Mouse (Mus musculus): Measurements from ENCODE around the gene Smarcb1. TPM values are rescaled to one million over a fixed set of nuclear protein-coding genes. Genes with fewer than 3 reads are reported as not detected.

Gene Smarcb1
- polyA plus RNA-seq, 1 experiment, result 33.8 TPM

DNA sequence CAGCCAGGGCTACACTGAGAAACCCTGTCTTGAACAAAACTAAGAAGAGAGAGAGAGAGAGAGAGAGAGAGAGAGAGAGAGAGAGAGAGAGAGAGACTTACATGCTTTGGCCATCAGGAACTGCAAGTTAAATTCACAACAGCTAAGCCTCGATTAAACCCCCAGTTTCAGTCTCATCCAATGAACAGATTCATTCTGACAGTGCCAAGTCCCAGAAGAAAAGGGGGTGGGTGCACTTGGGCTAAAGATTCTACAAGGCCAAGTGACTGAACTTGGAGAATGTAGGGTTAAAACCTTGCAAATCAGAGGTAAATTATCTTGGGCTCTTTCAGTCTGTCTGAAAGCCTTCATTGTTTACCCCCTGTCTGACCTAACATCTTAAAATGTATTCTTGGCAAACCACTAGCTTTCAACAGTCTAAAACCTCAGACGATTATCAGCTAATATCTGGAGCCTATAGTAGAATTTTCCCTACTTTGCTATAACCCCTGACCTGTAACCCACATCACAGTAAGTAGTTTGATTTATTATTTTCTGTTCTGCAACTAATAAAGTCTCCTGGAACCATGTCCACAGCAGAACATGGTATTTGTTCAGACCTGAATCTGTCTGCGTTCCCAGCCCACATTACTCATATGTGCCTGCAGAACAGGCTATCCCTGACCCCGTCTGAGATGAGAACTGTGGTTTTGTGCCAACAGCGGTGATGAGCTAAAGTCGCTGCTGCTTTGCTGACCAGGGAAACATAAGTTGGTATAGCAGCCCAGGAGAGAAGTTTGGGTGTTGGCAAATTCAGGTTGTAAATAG is 40.4 kb downstream of the Smarcb1 start:
- 64% methylated on average over 6 of the region's 6 CpGs for WGBS
- Histone ChIP-seq H3K27ac (ENCODE audit: control insufficient read depth, insufficient read depth, low read depth, low read length, poor library complexity) (no peak overlapping the region), H3K4me1 (ENCODE audit: control insufficient read depth, insufficient read depth, low read length) (no peaks in the 10 kb centered on the region), H3K4me3 (replicated peaks; ENCODE audit: control insufficient read depth, low read depth, low read length) (no peak overlapping the region)
- TF ChIP-seq CTCF (IDR thresholded peaks at IDR 0.05; ENCODE audit: control insufficient read depth, insufficient read depth, low read length), result no peak
- TF ChIP-seq POLR2A (IDR thresholded peaks at IDR 0.05; ENCODE audit: borderline replicate concordance, control insufficient read depth, low read depth, low read length), result no peak

DNA sequence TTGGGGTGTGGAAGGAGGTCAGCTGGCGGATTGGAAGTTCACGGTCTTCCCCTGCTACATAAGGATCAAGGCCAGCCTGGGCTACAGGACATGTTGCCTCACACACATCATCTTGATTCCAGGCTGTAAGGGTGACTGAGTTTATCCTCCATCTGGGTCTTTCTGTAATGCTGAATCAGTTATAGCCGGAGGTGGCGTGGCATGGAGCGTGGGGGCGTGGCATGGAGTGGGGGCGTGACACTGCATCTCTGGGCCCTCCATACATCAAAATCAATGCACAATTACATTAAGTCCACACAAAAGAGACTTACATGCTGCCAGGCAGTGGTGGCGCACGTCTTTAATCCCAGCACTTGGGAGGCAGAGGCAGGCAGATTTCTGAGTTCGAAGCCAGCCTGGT is 41.1 kb downstream of the Smarcb1 start:
- H3K4me1 ChIP-seq (ENCODE audit: control insufficient read depth, insufficient read depth, low read length), result no peaks in the 10 kb centered on the region
- no peak overlapping the region for H3K4me3 ChIP-seq (replicated peaks; ENCODE audit: control insufficient read depth, low read depth, low read length)
- no peak overlapping the region for H3K27ac ChIP-seq (ENCODE audit: control insufficient read depth, insufficient read depth, low read depth, low read length, poor library complexity)
- 89% methylated on average over 10 of the region's 10 CpGs for WGBS
- TF ChIP-seq POLR2A (IDR thresholded peaks at IDR 0.05; ENCODE audit: borderline replicate concordance, control insufficient read depth, low read depth, low read length) (no peak), CTCF (IDR thresholded peaks at IDR 0.05; ENCODE audit: control insufficient read depth, insufficient read depth, low read length) (no peak)

DNA sequence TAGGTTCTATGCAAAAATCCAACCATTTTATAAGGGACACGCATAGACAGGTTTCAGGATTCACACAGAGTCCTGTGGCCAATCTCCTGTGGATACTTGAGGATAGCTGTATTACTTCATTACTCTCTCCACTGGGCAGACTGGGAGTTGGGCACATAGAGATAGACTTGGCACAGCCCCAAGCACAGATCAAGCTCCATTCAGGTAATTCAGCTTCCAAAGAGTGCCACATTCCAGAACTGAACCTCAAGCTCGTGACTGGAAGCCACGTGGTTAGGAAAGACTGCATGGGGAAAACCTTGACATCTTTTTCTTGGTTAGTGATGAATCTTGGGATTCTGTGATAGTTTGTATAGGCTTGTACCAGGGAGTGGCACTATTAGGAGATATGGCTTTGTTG is 42.6 kb downstream of the Smarcb1 start:
- no peak overlapping the region for H3K27ac ChIP-seq (ENCODE audit: control insufficient read depth, insufficient read depth, low read depth, low read length, poor library complexity)
- TF ChIP-seq CTCF (IDR thresholded peaks at IDR 0.05; ENCODE audit: control insufficient read depth, insufficient read depth, low read length), result no peak
- TF ChIP-seq POLR2A (IDR thresholded peaks at IDR 0.05; ENCODE audit: borderline replicate concordance, control insufficient read depth, low read depth, low read length), result no peak
- 77% methylated on average over 3 of the region's 3 CpGs for WGBS
- no peak overlapping the region for H3K4me3 ChIP-seq (replicated peaks; ENCODE audit: control insufficient read depth, low read depth, low read length)
- no peaks in the 10 kb centered on the region for H3K4me1 ChIP-seq (ENCODE audit: control insufficient read depth, insufficient read depth, low read length)

DNA sequence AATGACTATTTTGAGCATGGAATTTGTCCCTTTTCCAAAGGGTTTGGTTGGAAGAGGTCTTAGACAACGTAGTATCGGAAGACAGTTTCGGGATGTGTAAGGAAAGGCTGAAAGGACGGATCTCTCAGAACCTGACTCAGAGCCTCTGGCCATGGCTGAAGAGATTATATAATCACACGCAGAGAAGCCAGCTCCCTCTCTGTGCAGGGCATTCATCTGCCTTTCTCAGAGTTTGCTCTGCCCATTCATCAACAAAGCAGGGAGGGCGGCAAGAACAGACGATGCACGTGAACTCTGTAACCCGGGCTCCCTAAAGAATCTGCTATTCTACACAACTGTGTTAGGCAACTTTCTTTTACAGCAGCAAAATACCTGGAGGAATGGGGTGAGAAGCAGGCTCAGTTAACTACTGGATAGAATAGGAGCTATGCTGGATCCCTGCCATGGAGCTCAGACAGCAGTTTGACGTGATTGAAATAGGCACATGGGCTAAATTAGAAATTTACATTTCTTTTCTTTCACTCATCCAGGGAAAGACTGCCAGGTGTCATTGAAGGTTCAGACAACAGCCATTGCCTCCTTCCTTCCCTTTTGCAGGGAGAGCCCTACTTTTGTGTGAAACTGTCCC is 47.8 kb downstream of the Smarcb1 start:
- Histone ChIP-seq H3K4me3 (replicated peaks; ENCODE audit: control insufficient read depth, low read depth, low read length) (no peak overlapping the region), H3K4me1 (ENCODE audit: control insufficient read depth, insufficient read depth, low read length) (no peaks in the 10 kb centered on the region; the same call in 1 of the 2 replicates), H3K27ac (ENCODE audit: control insufficient read depth, insufficient read depth, low read depth, low read length, poor library complexity) (no peak overlapping the region)
- WGBS, result 68% methylated on average over 10 of the region's 10 CpGs
- TF ChIP-seq POLR2A (IDR thresholded peaks at IDR 0.05; ENCODE audit: borderline replicate concordance, control insufficient read depth, low read depth, low read length) (no peak), CTCF (IDR thresholded peaks at IDR 0.05; ENCODE audit: control insufficient read depth, insufficient read depth, low read length) (no peak)

DNA sequence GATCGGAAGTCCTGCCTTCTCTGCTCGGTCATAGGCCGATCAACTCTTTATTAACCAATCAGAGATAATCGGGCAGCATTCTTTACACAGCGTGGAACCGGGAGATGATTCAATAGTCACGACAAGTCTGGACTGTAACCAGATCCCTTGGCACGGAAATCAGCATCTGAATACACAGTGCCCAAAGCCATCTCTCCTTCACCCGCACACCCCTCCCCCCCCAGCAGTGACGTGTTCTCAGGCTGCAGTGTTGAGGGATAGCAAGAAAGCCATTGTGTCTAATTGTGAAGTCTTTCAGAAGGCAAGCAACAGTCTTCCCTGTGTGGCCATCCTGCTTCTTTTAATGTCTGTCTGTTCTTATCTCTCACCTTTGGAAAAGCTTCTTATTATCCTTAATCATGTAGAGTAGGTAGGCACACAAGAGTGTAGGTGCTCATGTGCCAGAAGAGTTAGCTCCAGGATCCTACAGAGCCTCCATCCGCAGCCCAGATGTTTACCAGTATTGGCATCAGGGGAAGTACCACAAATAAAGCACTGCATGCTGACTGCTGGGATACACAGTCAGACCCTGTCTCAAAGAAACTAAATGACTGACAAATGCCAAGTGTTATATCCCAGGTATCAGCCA is 48.4 kb downstream of the Smarcb1 start:
- Histone ChIP-seq H3K4me3 (replicated peaks; ENCODE audit: control insufficient read depth, low read depth, low read length) (peak overlapping the region; percentile 41), H3K4me1 (ENCODE audit: control insufficient read depth, insufficient read depth, low read length) (no peaks in the 10 kb centered on the region; the same call in 1 of the 2 replicates), H3K27ac (ENCODE audit: control insufficient read depth, insufficient read depth, low read depth, low read length, poor library complexity) (no peak overlapping the region)
- no peak for TF ChIP-seq POLR2A (IDR thresholded peaks at IDR 0.05; ENCODE audit: borderline replicate concordance, control insufficient read depth, low read depth, low read length)
- no peak for TF ChIP-seq CTCF (IDR thresholded peaks at IDR 0.05; ENCODE audit: control insufficient read depth, insufficient read depth, low read length)
- 9% methylated on average over 11 of the region's 11 CpGs for WGBS

DNA sequence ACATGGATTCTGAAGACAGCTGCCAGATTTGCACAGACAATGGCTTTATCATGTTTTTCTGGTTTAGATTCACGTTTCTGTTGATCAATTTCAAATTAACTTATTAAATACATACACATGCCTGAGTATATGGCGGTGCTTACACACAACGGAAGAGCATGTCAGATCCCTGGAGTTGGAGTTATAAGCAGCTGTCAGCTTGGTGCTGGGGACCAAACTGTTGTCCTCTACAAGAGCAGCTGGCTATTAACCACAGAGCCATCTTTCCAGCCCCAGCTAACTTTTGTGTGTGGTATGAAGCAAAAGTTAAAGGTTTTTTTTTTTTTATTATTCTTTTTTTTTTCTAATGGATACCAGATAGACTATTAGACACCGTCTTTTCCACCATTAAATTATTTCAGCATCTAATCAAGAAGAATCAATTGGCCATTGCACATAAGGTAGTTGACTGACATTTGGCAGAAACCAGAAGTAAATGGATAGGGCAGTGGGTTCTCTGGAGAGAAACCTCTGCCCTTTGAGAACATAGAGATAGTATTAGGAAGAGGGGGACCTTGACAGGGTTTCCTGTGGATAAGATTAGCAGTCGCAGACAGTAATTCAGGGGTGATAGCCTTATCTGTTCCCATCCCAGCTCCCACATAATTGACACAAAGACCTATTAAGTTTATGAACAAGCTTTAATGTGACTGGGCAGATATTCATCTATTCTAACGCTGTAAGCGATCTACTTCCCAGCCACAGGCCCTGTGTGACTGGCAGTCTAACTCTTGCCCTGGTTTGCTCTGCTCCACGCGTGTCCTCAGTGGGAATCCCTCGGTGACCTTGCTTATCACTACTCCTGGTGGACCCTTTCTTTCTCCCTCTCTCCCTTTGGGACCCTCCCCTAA is 49.1 kb downstream of the Smarcb1 start:
- H3K4me3 ChIP-seq (replicated peaks; ENCODE audit: control insufficient read depth, low read depth, low read length), result peak overlapping the region; percentile 27
- TF ChIP-seq POLR2A (IDR thresholded peaks at IDR 0.05; ENCODE audit: borderline replicate concordance, control insufficient read depth, low read depth, low read length), result no peak
- TF ChIP-seq CTCF (IDR thresholded peaks at IDR 0.05; ENCODE audit: control insufficient read depth, insufficient read depth, low read length), result no peak
- H3K4me1 ChIP-seq (ENCODE audit: control insufficient read depth, insufficient read depth, low read length), result no peaks in the 10 kb centered on the region; the same call in 1 of the 2 replicates
- 38% methylated on average over 10 of the region's 10 CpGs for WGBS
- no peak overlapping the region for H3K27ac ChIP-seq (ENCODE audit: control insufficient read depth, insufficient read depth, low read depth, low read length, poor library complexity)

DNA sequence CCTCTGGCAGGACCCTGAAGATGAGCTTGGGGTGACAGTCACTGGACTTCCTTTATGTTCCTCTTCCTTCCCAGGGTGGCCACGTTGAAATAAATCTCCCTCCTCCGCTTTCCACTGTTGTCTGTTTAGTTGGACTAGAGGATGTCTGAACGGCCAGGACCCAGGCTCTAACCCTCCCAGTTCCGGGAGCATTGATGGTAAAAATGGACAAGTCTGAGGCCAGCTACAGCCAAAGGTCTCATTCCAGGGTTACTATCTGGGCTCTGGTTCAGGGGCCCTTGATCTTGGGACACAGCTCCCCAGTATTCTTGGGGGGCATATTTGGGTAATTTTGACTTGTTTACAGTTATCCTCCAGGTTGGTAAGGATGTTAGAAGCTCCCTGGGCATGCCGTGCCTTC is 59.8 kb downstream of the Smarcb1 start:
- H3K4me1 ChIP-seq (ENCODE audit: control insufficient read depth, insufficient read depth, low read length), result peaks cover 3% of the 10 kb centered on the region
- TF ChIP-seq CTCF (IDR thresholded peaks at IDR 0.05; ENCODE audit: control insufficient read depth, insufficient read depth, low read length) (no peak), POLR2A (IDR thresholded peaks at IDR 0.05; ENCODE audit: borderline replicate concordance, control insufficient read depth, low read depth, low read length) (no peak)
- 73% methylated on average over 5 of the region's 5 CpGs for WGBS
- no peak overlapping the region for H3K27ac ChIP-seq (ENCODE audit: control insufficient read depth, insufficient read depth, low read depth, low read length, poor library complexity)
- no peak overlapping the region for H3K4me3 ChIP-seq (replicated peaks; ENCODE audit: control insufficient read depth, low read depth, low read length)
